Mouse (Mus musculus): Measurements from ENCODE around the gene Adap1.
A peak's percentile ranks its signal among the peaks of the same experiment; 100 is the strongest.

The Adap1 gene

GRCm38 (mm10) chr5:139320424-139320823, 5.0 kb downstream of the Adap1 start:
- DNase-seq = no peak

GRCm38 (mm10) chr5:139317751-139318504, 7.5 kb downstream of the Adap1 start:
- DNase-seq = no peak

- no peak for DNase-seq
Observed at GRCm38 (mm10) chr5:139316982-139317675, 8.3 kb downstream of the Adap1 start.

GRCm38 (mm10) chr5:139314941-139315642, 10.3 kb downstream of the Adap1 start:
- DNase-seq = no peak

GRCm38 (mm10) chr5:139313536-139313935, 11.9 kb downstream of the Adap1 start:
- DNase-seq = no peak

GRCm38 (mm10) chr5:139311822-139312221, 13.6 kb downstream of the Adap1 start:
- no peak for DNase-seq

- DNase-seq = no peak
Observed at GRCm38 (mm10) chr5:139310477-139310876, 14.9 kb downstream of the Adap1 start.

GRCm38 (mm10) chr5:139309946-139310345, 15.5 kb downstream of the Adap1 start:
- DNase-seq = no peak

GRCm38 (mm10) chr5:139303646-139304061, 21.8 kb downstream of the Adap1 start:
- DNase-seq = peak; percentile 24

- DNase-seq = no peak
Observed at GRCm38 (mm10) chr5:139302101-139302500, 23.3 kb downstream of the Adap1 start.

- DNase-seq = no peak
Observed at GRCm38 (mm10) chr5:139297745-139298144, 27.7 kb downstream of the Adap1 start.

- no peak for DNase-seq
Observed at GRCm38 (mm10) chr5:139297092-139297491, 28.3 kb downstream of the Adap1 start.

GRCm38 (mm10) chr5:139294089-139294488, 31.3 kb downstream of the Adap1 start:
- DNase-seq = no peak

- DNase-seq = no peak
Observed at GRCm38 (mm10) chr5:139291811-139292560, 33.4 kb downstream of the Adap1 start.

GRCm38 (mm10) chr5:139290467-139291259, 34.8 kb downstream of the Adap1 start:
- no peak for DNase-seq

- DNase-seq = no peak
Observed at GRCm38 (mm10) chr5:139288591-139288990, 36.8 kb downstream of the Adap1 start.

- no peak for DNase-seq
Observed at GRCm38 (mm10) chr5:139287787-139288186, 37.6 kb downstream of the Adap1 start.

- no peak for DNase-seq
Observed at GRCm38 (mm10) chr5:139287099-139287498, 38.3 kb downstream of the Adap1 start.

- no peak for DNase-seq
Observed at GRCm38 (mm10) chr5:139286142-139286941, 39.1 kb downstream of the Adap1 start.

GRCm38 (mm10) chr5:139285383-139286067, 39.9 kb downstream of the Adap1 start:
- no peak for DNase-seq

Data from thymus, postnatal 14 days (tissue).